Mouse (Mus musculus) liver, postnatal 0 days (tissue): ENCODE results near the gene Kin. TPM values are rescaled to one million over a fixed set of nuclear protein-coding genes. Genes with fewer than 3 reads are reported as not detected.

Source experiments
- ATAC-seq: fragments of 200-750 bp; cut with Nextera tagmentation; 2 replicates; pipeline ENCODE4 v1.8.0; 2017; ENCODE audit warnings: mild to moderate bottlenecking, moderate library complexity
- DNase-seq: peaks from one replicate; pipeline ENCODE4 v3.0.0-alpha.2; 2016
- H3K27ac ChIP-seq: fragments of 300-500 bp; sonication (generic); 2 replicates; pipeline ENCODE4 v1.5.1; 2014; ENCODE audit warnings: antibody characterized with exemption, moderate library complexity, mild to moderate bottlenecking, low read depth
- H3K27me3 ChIP-seq: fragments of 300-500 bp; sonication (generic); 2 replicates; pipeline ENCODE4 v1.6.1; 2014; ENCODE audit warnings: low read length, control low read depth, mixed read lengths; ENCODE audit not compliant: insufficient read depth
- H3K36me3 ChIP-seq: fragments of 300-500 bp; sonication (generic); replicated peaks from 2 replicates; pipeline ENCODE4 v1.6.1; 2014; ENCODE audit warnings: mild to moderate bottlenecking, control low read depth, low read length, moderate library complexity, mixed read lengths; ENCODE audit not compliant: insufficient read depth
- H3K4me1 ChIP-seq: fragments of 300-500 bp; sonication (generic); 2 replicates; pipeline ENCODE4 v1.6.1; 2014; ENCODE audit warnings: antibody characterized with exemption, mild to moderate bottlenecking, control low read depth; ENCODE audit not compliant: insufficient read depth
- H3K4me2 ChIP-seq: fragments of 300-500 bp; sonication (generic); 2 replicates; pipeline ENCODE4 v1.6.1; 2014; ENCODE audit warnings: low read depth, mild to moderate bottlenecking, low read length, moderate library complexity, mixed read lengths
- H3K4me3 ChIP-seq: fragments of 300-500 bp; sonication (generic); 2 replicates; pipeline ENCODE4 v1.5.1; 2014; ENCODE audit warnings: low read depth, low read length
- H3K9ac ChIP-seq: fragments of 300-500 bp; sonication (generic); replicated peaks from 2 replicates; pipeline ENCODE4 v1.6.1; 2014; ENCODE audit warnings: mild to moderate bottlenecking, moderate library complexity
- H3K9me3 ChIP-seq: fragments of 300-500 bp; sonication (generic); 2 replicates; pipeline ENCODE4 v1.6.1; 2016; ENCODE audit warnings: mild to moderate bottlenecking, control low read depth, low read length, mixed read lengths
- CTCF ChIP-seq: sonication (generic); IDR thresholded peaks from 2 replicates; pipeline ENCODE4 v1.5.1; 2016; ENCODE audit warnings: antibody characterized with exemption, low read depth
- EP300 ChIP-seq: IDR thresholded peaks from 2 replicates; pipeline ENCODE4 v1.6.1; 2016; ENCODE audit warnings: antibody characterized with exemption, low read depth, mild to moderate bottlenecking
- WGBS: fragments of 180-500 bp; shearing (Covaris S2); extraction: QIAGEN DNeasy Blood & Tissue Kit; methylation state at CpG from one replicate; pipeline ENCODE4 v1.1.7; 2014; ENCODE audit not compliant: insufficient replicate concordance; 5-methylcytosine and 5-hydroxymethylcytosine counted together
- polyA plus RNA-seq: library from polyadenylated mRNA; unstranded; fragments of >200 nt; fragmentation: Nextera tagmentation; extraction: Ambion mirVana; gene quantifications from 2 replicates; pipeline ENCODE4 v1.2.1, GENCODE M21; 2015

The Kin gene
- polyA plus RNA-seq, 1 experiment from 2014 or later = 16.2 TPM

DNA sequence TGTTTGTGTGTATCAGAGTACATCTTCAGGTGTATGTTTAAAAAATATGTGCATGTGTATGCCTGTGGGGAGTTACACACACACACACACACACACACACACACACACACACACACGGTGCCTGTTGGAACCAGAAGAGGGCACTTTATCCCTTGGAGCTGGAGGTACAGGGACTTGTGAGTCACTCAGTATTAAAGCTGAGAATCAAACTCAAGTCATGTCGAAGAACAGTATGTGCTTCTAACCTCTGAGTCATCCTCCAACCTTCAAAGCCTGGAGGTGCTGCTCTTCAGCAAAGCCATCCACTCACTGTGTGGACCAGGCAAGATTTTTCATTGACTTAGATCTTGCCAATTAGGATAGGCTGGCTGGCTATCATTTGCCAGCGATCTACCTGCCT, 41.4 kb downstream of the Kin start:
- Histone ChIP-seq H3K36me3 (peaks cover 6% of the 10 kb centered on the region), H3K4me2 (no peak overlapping the region), H3K27ac (no peak overlapping the region), H3K9ac (no peak overlapping the region), H3K4me3 (no peak overlapping the region), H3K27me3 (no peaks in the 10 kb centered on the region), H3K9me3 (no peaks in the 10 kb centered on the region), H3K4me1 (no peaks in the 10 kb centered on the region)
- no peak for DNase-seq
- WGBS = 50% methylated on average over 3 of the region's 3 CpGs
- ATAC-seq = no peak
- TF ChIP-seq EP300 = no peak

DNA sequence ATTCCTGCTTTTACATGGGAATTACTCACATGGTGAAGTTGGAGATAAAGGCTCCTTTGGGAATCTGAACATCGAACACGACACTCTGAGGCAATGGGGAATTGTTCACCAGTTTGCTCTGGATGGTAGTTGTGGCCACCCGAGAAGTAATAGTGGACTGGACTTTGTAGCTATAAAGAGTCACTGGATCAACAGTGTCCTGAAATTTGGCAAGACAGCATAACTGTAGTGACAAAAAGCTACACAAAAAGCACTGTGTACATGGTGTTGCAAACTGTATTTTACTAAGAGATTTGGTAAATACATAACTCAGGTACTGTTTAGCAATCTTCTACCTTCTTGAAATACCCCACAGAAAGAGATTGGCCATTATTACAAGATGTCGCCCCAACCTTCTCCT, 45.7 kb downstream of the Kin start:
- 54% methylated on average over 4 of the region's 4 CpGs for WGBS
- Histone ChIP-seq H3K27ac (peak overlapping the region; percentile 84), H3K4me1 (no peaks in the 10 kb centered on the region), H3K36me3 (peaks cover 8% of the 10 kb centered on the region; the same call in 1 of the 2 replicates), H3K4me2 (peak overlapping the region; percentile 60), H3K27me3 (no peaks in the 10 kb centered on the region), H3K4me3 (no peak overlapping the region), H3K9ac (no peak overlapping the region), H3K9me3 (no peaks in the 10 kb centered on the region)
- ATAC-seq (peak; percentile 55), DNase-seq (no peak)
- TF ChIP-seq CTCF (no peak), EP300 (no peak)

DNA sequence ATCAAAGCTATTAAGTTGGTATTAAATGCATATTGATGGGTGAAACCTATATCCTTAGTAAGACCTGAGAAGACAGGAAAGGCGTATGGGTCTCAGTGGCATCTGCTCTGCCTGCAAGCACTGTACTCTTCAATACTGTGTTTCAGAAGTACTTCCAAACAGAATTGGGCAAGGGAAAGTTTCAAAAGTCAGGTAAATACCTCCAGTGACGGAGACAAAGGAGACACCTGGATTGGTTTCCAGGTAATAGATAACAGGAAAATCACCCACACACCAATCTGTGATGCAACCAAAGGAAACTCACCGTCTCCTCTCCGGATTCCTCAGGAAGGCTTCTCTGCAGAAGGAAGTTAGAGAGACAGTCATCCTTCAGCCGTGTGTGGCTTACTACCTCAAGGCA, 47.1 kb downstream of the Kin start:
- peaks cover 7% of the 10 kb centered on the region; the same call in 1 of the 2 replicates for H3K4me1 ChIP-seq
- H3K4me2 ChIP-seq = peak overlapping the region; percentile 60
- TF ChIP-seq EP300 (no peak), CTCF (no peak)
- DNase-seq (no peak), ATAC-seq (peak; percentile 46)
- WGBS = 45% methylated on average over 5 of the region's 5 CpGs
- no peaks in the 10 kb centered on the region for H3K27me3 ChIP-seq
- H3K27ac ChIP-seq = peak overlapping the region; percentile 92
- H3K36me3 ChIP-seq = peaks cover 5% of the 10 kb centered on the region; the same call in 1 of the 2 replicates
- 0 out of 2 replicates have a peak overlapping the region, but pooled peaks have one; percentile 65 for H3K9ac ChIP-seq
- H3K4me3 ChIP-seq = no peak overlapping the region; the same call in 1 of the 2 replicates
- no peaks in the 10 kb centered on the region for H3K9me3 ChIP-seq

DNA sequence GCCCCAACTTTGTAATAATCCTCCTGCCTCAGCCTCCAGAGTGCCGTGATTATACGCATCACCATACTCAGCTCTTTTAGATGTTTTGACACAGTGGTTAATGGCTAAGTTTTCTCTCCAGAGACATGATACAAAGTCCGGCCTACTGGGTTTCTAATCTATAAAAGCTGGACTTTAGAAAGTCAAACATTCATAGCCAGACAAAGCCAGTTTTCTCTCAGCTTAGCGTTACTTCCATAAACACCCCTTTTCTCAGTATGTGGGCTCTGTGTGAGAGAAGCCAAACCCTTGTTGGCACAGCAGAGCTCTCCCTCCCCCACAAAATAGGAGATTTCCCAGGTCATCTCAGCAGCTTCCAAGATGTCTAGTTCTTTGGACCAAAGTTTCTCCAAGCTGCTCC, 48.2 kb downstream of the Kin start:
- no peaks in the 10 kb centered on the region for H3K27me3 ChIP-seq
- H3K4me3 ChIP-seq = peak overlapping the region; percentile 45
- 0 out of 2 replicates have a peak, but pooled peaks cover 3% of the 10 kb centered on the region for H3K36me3 ChIP-seq
- DNase-seq = no peak
- H3K27ac ChIP-seq = peak overlapping the region; percentile 92
- 48% methylated on average over 4 of the region's 4 CpGs for WGBS
- peak overlapping the region; percentile 60 for H3K4me2 ChIP-seq
- peak; percentile 68 for ATAC-seq
- no peaks in the 10 kb centered on the region for H3K9me3 ChIP-seq
- peaks cover 9% of the 10 kb centered on the region; the same call in 1 of the 2 replicates for H3K4me1 ChIP-seq
- TF ChIP-seq CTCF (no peak), EP300 (peak; percentile 56)
- peak overlapping the region; percentile 65 for H3K9ac ChIP-seq

DNA sequence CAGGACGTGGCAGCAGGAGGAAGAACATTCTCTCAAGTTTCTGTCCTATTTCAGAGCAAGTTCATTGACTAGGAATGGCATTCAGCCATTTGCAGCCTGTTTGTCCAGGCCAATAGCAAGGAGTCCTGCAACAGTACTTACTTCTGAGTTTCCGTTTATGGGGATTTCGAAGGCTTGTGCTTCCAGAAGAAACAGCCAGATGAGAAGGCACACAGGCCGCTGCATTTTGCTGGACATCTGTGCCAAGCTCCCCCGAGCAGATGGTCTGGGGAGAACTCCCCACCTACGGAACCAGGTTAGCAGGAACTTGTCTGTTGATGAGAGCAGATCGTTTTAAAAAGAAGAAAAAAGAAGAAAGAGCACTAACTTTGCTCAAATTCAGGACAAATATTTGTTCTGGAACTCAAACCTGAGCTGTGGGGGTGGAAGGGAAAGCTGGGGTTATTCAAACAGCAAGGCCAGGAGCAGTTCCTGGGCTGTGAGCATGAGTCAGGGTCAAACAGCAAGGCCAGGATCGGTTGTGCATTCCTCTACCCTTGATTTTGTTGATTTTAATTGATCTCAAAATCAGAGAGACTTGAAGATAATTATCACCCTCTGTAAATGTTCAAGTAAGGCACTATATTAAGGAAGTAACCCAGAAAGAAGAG, 50.1 kb downstream of the Kin start:
- no peak for DNase-seq
- Histone ChIP-seq H3K36me3 (0 out of 2 replicates have a peak, but pooled peaks cover 3% of the 10 kb centered on the region), H3K9ac (peak overlapping the region; percentile 65), H3K4me2 (peak overlapping the region; percentile 60; the same call in 1 of the 2 replicates), H3K27ac (peak overlapping the region; percentile 92), H3K27me3 (no peaks in the 10 kb centered on the region), H3K9me3 (no peaks in the 10 kb centered on the region), H3K4me1 (peaks cover 9% of the 10 kb centered on the region; the same call in 1 of the 2 replicates), H3K4me3 (peak overlapping the region; percentile 45)
- ATAC-seq = peak; percentile 59
- WGBS = 56% methylated on average over 8 of the region's 8 CpGs
- TF ChIP-seq EP300 (peak; percentile 43; the same call in 1 of the 2 replicates), CTCF (no peak)

DNA sequence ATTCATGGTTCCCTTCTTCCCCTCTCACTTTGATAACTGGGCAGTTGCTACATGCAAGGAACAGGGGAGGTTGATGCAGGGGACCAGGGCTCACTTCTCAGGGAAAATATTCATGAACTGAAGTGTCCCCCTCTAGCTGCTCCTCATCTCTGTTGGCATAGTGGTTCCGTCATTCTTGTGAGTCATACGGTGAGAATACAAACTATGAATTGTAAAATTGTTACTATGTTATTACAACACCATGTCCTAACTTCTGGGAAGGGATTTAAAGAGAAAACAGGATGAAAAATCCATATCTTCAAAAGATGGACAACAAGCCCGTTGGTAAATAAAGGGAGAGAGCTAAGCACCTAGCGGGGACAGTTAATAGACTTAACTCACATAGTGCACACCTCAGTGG, 50.9 kb downstream of the Kin start, which contains the start of gene Itih2:
Gene Itih2, minus strand, starts transcription at position 101 of the 400 bp plus-strand sequence.
- ATAC-seq = no peak
- TF ChIP-seq CTCF (no peak), EP300 (0 out of 2 replicates have a peak, but pooled peaks have one; percentile 15)

More for the DNA sequence above, 50.9 kb downstream of the Kin start, which contains the start of gene Itih2:
- H3K4me2 ChIP-seq = peak within 1 kb of the TSS; percentile 60
- no peaks in the 10 kb centered on the region for H3K27me3 ChIP-seq
- H3K36me3 ChIP-seq = 0 out of 2 replicates have a peak, but pooled peaks cover 3% of the 10 kb centered on the region
- H3K27ac ChIP-seq = peak within 1 kb of the TSS; percentile 92
- peak within 1 kb of the TSS; percentile 45 for H3K4me3 ChIP-seq
- H3K4me1 ChIP-seq = peaks cover 9% of the 10 kb centered on the region; the same call in 1 of the 2 replicates
- 60% methylated on average over 4 of the region's 4 CpGs for WGBS
- no peaks in the 10 kb centered on the region for H3K9me3 ChIP-seq
- DNase-seq = no peak
- peak within 1 kb of the TSS; percentile 65 for H3K9ac ChIP-seq
